Mouse (Mus musculus) neural tube, embryonic 11.5 days (tissue): ENCODE measurements at regions not wholly inside any gene's neighbourhood (a gene's known extent, or its start where the extent isn't known, plus 50 kb on each side); places are given as distances from the start of the nearest gene placed in this dataset.

Source experiments
- ATAC-seq: fragments of 200-750 bp; cut with Nextera tagmentation; 2 replicates; pipeline ENCODE4 v1.8.0; 2017; ENCODE audit warnings: moderate number of reproducible peaks, mild to moderate bottlenecking, moderate TSS enrichment, moderate library complexity; ENCODE audit not compliant: insufficient read depth, low FRiP score, low TSS enrichment
- DNase-seq: peaks from one replicate; pipeline ENCODE4 v3.0.0-alpha.2; 2015; ENCODE audit warnings: low spot score
- H3K27ac ChIP-seq: fragments of 300-500 bp; sonication (generic); 2 replicates; pipeline ENCODE4 v1.5.1; 2014; ENCODE audit warnings: low read depth, mild to moderate bottlenecking, low read length
- H3K27me3 ChIP-seq: fragments of 300-500 bp; sonication (generic); 2 replicates; pipeline ENCODE4 v1.6.1; 2014; ENCODE audit warnings: mild to moderate bottlenecking, low read length, mixed read lengths; ENCODE audit not compliant: control insufficient read depth, insufficient read depth
- H3K36me3 ChIP-seq: fragments of 300-500 bp; sonication (generic); 2 replicates; pipeline ENCODE4 v1.6.1; 2014; ENCODE audit warnings: mild to moderate bottlenecking, low read length, moderate library complexity, mixed read lengths; ENCODE audit not compliant: control insufficient read depth, insufficient read depth
- H3K4me1 ChIP-seq: fragments of 300-500 bp; sonication (generic); 2 replicates; pipeline ENCODE4 v1.6.1; 2014; ENCODE audit warnings: low read length, mixed read lengths; ENCODE audit not compliant: control insufficient read depth, insufficient read depth
- H3K4me2 ChIP-seq: fragments of 300-500 bp; sonication (generic); 2 replicates; pipeline ENCODE4 v1.6.1; 2014; ENCODE audit warnings: low read depth, mild to moderate bottlenecking, moderate library complexity
- H3K4me3 ChIP-seq: fragments of 300-500 bp; sonication (generic); 2 replicates; pipeline ENCODE4 v1.5.1; 2014; ENCODE audit warnings: low read depth, low read length
- H3K9ac ChIP-seq: fragments of 300-500 bp; sonication (generic); 2 replicates; pipeline ENCODE4 v1.6.1; 2014; ENCODE audit warnings: mild to moderate bottlenecking, low read length
- H3K9me3 ChIP-seq: fragments of 300-500 bp; sonication (generic); 2 replicates; pipeline ENCODE4 v1.6.1; 2016; ENCODE audit warnings: low read length; ENCODE audit not compliant: control insufficient read depth
- WGBS: fragments of 180-500 bp; shearing (Covaris S2); extraction: QIAGEN DNeasy Blood & Tissue Kit; methylation state at CpG from one replicate; pipeline ENCODE4 v1.1.7; 2014; 5-methylcytosine and 5-hydroxymethylcytosine counted together

DNA sequence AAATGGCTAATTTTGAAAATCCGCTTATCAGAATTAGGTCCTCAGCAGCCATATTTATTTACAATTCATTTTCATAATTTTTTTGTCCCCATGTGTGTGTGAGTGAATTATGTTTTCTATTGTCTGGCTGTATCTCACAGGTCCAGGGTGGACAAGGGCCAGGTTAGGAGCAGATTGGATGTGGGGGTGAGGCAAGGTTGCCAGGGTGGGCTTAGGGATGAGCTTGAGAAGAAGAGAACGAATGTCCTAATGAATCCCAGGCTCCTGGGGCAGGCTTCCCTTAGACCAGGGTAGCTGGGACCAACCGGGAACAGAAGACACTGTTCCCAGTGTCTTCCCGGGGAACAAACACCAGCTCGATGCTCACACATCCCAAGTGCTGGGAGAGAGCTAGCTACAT is 61.2 kb upstream of the Unc5a start:
- peak; percentile 9 for DNase-seq
- Histone ChIP-seq H3K4me2 (peak overlapping the region; percentile 40), H3K4me3 (no peak overlapping the region; the same call in 1 of the 2 replicates), H3K4me1 (peaks cover 9% of the 10 kb centered on the region; the same call in 1 of the 2 replicates), H3K27me3 (no peaks in the 10 kb centered on the region), H3K36me3 (no peaks in the 10 kb centered on the region), H3K9me3 (no peaks in the 10 kb centered on the region), H3K27ac (no peak overlapping the region), H3K9ac (peak overlapping the region; percentile 19; the same call in 1 of the 2 replicates)
- no peak for ATAC-seq
- 66% methylated on average over 5 of the region's 5 CpGs for WGBS

DNA sequence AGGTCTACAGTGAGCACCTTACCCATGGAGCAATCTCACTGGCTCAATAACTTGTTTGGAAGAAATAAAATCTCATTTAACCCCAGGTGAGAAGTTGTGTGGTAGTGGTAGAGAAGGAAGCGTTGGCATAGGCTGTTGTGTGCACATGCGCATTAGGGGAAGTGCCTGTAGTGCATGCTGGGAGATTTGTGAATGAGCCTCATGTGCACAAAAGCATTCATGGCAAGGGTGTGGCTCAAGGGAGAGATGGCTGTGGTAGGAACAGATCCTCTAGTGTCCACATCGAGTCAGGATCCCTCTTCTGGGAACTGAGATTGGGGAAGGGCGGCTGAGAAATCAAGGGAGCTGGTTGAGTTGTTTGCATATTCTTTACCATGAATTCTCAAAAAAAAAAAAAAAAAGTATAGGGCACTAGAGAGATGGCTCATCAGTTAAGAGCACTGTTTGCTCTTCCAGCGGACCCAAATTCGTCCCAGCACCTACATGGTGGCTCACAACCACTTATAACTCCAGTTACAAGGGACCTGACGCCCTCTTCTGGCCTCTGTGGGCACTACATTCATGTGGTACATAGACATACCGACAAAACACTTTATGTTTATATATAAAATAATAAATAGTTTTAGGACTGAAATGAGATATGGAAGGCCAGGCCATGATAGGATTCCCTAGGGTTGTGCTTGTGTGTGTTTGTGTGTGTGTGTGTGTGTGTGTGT is 59.4 kb upstream of the Unc5a start:
- Histone ChIP-seq H3K36me3 (no peaks in the 10 kb centered on the region), H3K4me2 (no peak overlapping the region), H3K4me1 (peaks cover 9% of the 10 kb centered on the region; the same call in 1 of the 2 replicates), H3K27me3 (no peaks in the 10 kb centered on the region), H3K27ac (no peak overlapping the region), H3K9ac (no peak overlapping the region), H3K9me3 (no peaks in the 10 kb centered on the region), H3K4me3 (no peak overlapping the region)
- 80% methylated on average over 8 of the region's 8 CpGs for WGBS
- ATAC-seq (no peak), DNase-seq (peak; percentile 11)

DNA sequence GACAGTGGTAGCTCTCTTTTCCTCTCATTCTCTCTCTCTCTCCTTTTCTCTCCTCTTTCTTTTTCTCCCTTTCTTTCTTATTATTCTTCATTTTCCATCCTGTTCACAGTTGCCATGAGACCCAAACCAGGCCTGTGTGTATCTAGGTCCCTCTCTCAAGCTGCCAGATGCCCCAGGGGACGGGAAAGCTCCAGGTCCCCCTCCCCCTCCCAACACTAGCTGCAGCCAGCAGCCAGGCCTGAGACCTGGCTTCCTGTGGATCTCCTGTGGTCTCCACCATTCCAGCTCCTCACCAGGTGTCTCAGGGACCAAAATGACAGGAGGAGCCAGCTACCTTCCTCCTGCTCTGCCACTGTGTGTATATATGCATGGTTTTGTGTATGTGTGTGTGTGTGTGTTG is 56.6 kb upstream of the Unc5a start:
- Histone ChIP-seq H3K27ac (no peak overlapping the region), H3K4me2 (no peak overlapping the region), H3K4me1 (peaks cover 6% of the 10 kb centered on the region; the same call in 1 of the 2 replicates), H3K9me3 (no peaks in the 10 kb centered on the region), H3K27me3 (no peaks in the 10 kb centered on the region), H3K4me3 (no peak overlapping the region), H3K9ac (no peak overlapping the region), H3K36me3 (no peaks in the 10 kb centered on the region)
- peak; percentile 7 for DNase-seq
- WGBS: 44% methylated on average over 1 of the region's 1 CpGs
- no peak for ATAC-seq

DNA sequence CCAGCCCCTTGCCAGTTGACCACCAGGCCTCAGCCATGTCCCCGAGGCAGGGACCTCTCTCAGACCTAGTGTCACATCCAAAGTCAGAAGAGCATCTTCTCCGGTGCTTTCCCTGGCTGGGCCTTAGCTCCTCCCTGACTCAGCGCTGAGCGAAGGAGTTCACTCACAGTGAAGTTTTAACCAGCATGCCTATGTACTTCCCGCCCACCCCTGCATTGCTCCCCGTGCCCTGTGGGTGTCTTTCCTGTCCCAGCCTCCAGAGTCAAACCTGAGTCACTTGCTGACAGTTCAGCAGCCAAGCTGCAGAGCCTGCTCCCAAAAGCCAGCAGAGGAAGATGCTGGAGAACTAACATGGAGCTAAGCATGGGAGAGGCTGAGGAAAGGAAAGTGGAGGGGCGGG is 55.6 kb upstream of the Unc5a start:
- ATAC-seq (no peak), DNase-seq (no peak)
- no peaks in the 10 kb centered on the region for H3K27me3 ChIP-seq
- no peak overlapping the region for H3K4me2 ChIP-seq
- H3K9ac ChIP-seq: no peak overlapping the region
- H3K36me3 ChIP-seq: no peaks in the 10 kb centered on the region
- H3K27ac ChIP-seq: no peak overlapping the region
- H3K4me3 ChIP-seq: no peak overlapping the region
- no peaks in the 10 kb centered on the region for H3K9me3 ChIP-seq
- no peaks in the 10 kb centered on the region for H3K4me1 ChIP-seq
- 44% methylated on average over 7 of the region's 7 CpGs for WGBS

DNA sequence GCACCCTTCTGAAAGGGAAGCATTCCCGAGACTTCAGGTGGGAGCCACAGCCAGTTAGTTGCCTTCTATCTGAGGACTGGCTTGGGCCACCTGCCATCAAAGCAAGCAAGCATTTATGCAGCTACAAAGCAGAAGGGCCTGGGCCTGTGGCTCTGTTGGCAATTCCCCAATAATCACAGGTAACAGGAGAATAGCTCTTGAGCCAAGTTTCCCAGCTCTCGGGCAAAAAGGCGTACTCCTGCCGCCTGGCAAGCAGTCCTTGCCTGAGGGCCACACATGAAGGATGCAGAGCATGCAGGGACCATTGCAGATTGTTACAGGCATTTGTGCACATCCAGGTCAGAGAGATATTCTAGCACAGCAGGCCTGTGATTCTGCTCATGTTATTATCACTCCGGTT is 53.2 kb upstream of the Unc5a start:
- H3K27me3 ChIP-seq: no peaks in the 10 kb centered on the region
- ATAC-seq (no peak), DNase-seq (no peak)
- no peak overlapping the region for H3K4me3 ChIP-seq
- no peaks in the 10 kb centered on the region for H3K9me3 ChIP-seq
- H3K4me1 ChIP-seq: no peaks in the 10 kb centered on the region
- no peaks in the 10 kb centered on the region for H3K36me3 ChIP-seq
- H3K4me2 ChIP-seq: no peak overlapping the region
- H3K27ac ChIP-seq: no peak overlapping the region
- no peak overlapping the region for H3K9ac ChIP-seq
- WGBS: 76% methylated on average over 5 of the region's 5 CpGs
